Mouse (Mus musculus) brain, embryonic 18.5 days (tissue): ENCODE data around the gene Dlgap1.

Experiments
- DNase-seq: peaks from one replicate; pipeline ENCODE4 v3.0.0-alpha.2; 2012; ENCODE audit warnings: low read depth, low spot score

Gene Dlgap1

DNA sequence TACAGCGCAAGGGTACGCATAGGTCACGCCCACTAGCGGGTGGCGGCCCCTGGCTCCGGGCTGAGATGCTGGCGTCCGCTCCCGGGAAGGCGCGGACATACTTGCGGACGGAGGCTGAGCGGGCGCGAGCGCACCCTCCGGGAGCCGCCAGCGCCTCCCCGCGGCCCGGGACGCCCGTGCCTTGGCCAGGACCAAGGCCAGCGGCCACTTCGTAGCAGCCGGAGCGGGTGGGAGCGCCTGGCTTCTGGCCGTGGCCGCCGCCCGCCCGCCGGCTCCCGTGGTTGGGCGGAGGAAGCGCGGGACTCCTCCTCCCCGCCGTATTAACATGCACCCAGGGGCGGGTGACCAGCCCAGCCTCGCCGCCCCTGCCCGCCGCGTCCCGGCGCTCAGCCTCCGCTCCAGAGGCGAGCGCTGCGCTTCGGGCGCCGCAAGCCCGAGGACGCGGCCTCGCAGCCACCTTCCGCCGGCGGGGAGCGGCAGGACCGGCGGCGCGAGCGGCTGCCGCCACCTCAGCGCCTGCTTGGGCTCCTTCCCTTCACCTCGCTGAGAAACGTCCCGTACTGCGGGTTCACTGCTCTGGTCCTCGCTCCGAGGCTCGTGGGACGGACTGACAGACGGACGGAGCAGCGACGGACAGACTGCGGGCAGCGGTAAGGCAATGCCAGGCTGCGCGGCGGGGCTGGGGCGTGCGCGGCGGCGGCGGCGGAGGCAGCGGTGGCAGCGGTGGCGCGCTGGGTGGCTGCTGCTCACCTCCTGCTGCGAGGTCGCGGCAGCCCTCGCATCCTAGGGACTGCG is at the start of gene Dlgap1:
Dlgap1 (plus strand) TSS at position 53 of the 795 bp plus-strand sequence.
- peak; percentile 63 for DNase-seq

- no peak for DNase-seq
Measured at GRCm38 (mm10) chr17:69954936-69955335, 13.9 kb upstream of the Dlgap1 start.

DNA sequence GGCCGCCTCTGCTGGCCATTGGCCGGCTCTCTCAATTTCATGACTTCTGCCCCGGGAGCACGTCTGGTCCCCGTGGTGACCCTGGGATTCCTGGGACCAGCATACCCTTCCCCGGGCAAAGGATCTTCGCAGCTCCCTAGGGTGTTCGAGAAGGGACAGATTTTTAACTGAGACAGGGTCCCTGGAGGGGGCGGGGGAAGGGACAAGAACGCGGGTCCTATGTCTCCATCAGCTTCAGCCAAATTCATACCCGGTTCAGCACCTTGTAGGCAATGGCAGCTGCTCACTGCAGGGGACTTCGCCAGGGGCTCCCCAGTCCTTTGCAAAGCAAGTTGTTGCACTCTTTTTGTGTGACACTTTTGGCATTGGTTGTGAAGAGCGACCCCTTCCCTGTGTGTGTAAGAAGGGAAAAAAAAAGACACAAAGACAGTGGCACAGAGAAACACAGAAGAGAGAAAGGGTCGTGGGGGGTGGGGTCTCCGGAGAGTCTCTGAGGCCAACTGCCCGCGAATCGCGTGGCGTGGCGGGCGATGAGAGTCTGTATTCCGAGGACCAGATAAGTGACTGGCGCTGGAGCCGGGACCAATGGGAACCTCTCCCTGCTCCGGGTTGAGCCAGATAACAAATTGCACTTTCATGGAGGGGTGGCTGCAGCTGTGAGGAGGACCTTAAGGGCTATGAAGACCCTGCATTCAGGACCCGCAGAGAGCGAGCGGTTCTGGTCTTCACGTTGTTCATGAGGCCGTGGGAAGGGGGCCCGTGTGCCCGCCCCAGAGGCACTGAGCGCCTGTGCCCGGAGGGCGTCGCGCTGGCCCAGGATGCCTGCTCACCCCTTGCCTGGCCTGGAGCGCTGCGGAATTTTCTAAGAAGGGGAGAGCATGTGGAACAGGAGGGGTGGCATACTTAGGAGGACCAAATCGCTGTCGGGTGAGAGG is 1.2 kb downstream of the Dlgap1 start:
- no peak for DNase-seq

- DNase-seq: no peak
Measured at GRCm38 (mm10) chr17:69973081-69973480, 4.2 kb downstream of the Dlgap1 start.

DNA sequence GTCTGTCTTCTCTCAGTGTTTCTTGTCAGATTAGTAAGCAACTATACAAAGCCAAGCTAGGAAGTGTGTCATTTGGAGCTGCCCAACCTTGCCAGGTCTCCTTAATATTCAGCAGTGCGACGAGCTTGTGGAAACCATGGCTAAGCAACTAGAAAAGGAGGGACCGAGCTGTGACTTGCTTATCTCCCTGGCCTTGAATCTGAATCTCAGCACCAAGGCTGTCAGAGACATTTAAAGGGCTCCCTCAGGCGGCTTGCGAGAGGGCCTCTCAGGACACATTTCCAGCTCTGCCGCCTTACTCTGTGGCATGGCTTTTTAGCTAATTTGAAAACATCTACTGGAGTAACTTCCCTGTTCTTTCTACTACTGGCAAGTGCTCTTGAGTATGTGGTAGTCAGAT is 5.1 kb downstream of the Dlgap1 start:
- no peak for DNase-seq

DNA sequence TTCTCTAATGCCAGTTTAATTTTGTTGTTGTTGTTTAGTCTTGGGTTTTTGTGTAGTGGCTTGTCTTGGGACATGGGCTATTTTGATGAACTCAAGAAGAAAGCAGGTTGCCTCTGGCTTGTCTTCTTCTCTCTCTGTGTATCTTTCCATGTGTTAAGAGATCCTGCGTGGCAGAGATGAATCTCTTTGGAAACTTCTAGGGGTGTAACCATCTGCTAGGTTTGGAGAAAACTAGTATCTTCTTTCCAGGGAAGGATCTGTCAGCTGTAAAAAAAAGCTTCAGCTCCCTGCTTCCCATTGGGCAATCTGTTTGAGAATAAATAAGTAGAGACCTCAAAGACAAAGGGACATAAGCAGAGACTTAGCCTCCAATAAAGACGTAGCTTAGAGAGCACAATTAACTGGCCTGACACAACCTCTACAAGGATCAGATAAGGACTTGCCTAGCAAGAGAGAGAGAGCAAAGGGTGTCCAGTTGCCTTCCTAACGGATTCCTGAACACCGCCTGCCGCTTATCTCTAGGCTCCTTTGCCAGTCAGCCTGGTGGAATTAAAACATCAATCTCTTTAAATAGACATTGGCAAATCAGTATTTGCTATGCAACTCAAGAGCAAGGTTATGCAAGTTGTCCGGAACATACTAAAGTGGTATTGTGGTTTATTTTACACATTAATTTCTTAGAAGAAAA is 13.5 kb downstream of the Dlgap1 start:
- no peak for DNase-seq

- no peak for DNase-seq
Measured at GRCm38 (mm10) chr17:69996406-69996805, 27.5 kb downstream of the Dlgap1 start.

DNA sequence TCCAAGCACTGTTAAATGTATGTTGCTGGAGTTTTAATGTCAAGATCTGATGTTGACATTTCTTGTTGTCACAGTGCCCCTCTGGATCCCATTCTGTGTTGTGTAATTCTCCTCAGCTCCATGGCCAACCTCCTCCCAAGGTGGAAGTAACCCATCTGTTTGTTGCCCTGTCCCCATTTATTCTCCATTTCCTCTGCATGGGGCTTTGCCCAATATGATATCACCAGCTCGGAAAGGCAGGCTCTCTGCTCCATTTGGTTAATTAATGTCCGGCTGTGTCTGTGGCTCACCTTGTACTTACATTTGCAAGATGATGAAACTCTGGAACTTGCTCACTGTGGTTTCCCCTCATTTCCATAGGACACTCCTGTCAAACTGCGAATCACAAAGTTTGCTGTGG is 33.2 kb downstream of the Dlgap1 start:
- no peak for DNase-seq

DNA sequence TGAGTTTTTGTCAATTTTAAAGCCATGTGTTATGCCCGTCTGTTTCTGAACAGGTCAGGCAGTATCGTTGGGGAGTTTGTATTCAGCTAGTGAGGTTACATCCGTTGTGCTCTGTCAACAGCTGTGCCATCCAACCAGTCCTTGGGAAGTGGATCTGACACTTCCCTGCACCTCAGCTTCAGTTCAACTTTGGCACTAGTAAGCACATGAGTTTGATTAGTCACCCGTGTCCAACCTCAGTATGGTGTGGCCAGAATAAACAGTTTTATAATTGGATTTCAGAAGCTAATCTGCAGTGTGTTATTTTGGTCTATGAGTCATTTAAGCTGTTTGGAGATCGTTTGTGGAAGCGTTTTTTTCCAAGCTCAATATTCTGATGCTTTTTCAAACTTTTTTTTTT is 35.8 kb downstream of the Dlgap1 start:
- DNase-seq: no peak

GRCm38 (mm10) chr17:70007607-70008006 is 38.7 kb downstream of the Dlgap1 start:
- DNase-seq: no peak

GRCm38 (mm10) chr17:70016511-70016910 is 47.6 kb downstream of the Dlgap1 start:
- no peak for DNase-seq

- no peak for DNase-seq
Measured at GRCm38 (mm10) chr17:70020376-70020775, 51.5 kb downstream of the Dlgap1 start.

- DNase-seq: no peak
Measured at GRCm38 (mm10) chr17:70022618-70023017, 53.7 kb downstream of the Dlgap1 start.

- DNase-seq: peak; percentile 34
Measured at GRCm38 (mm10) chr17:70034862-70035261, 66.0 kb downstream of the Dlgap1 start.

GRCm38 (mm10) chr17:70040751-70041430 is 72.0 kb downstream of the Dlgap1 start:
- DNase-seq: no peak

- DNase-seq: no peak
Measured at GRCm38 (mm10) chr17:70068281-70068680, 99.4 kb downstream of the Dlgap1 start.

- no peak for DNase-seq
Measured at GRCm38 (mm10) chr17:70072066-70072465, 103.2 kb downstream of the Dlgap1 start.

GRCm38 (mm10) chr17:70088220-70088619 is 119.3 kb downstream of the Dlgap1 start:
- DNase-seq: no peak

- no peak for DNase-seq
Measured at GRCm38 (mm10) chr17:70090737-70091136, 121.9 kb downstream of the Dlgap1 start.

GRCm38 (mm10) chr17:70129151-70129550 is 160.3 kb downstream of the Dlgap1 start:
- no peak for DNase-seq

GRCm38 (mm10) chr17:70169831-70170230 is 201.0 kb downstream of the Dlgap1 start:
- DNase-seq: no peak
